ENCODE assay signal across 8 mouse cellular contexts in genomic region chr11:55459850-55460558, GRCm38 (mm10). TPM values are rescaled to one million over a fixed set of nuclear protein-coding genes. Genes with fewer than 3 reads are reported as not detected.
DNase-seq lines count a peak whose midpoint lies in the region; ATAC-seq lines count a peak whose summit lies in the region.

No protein-coding gene starts in this region.

- H3K4me3 ChIP-seq in megakaryocyte, embryonic 14.5 days (replicated peaks): peak overlapping the region; percentile 99
- H3K4me3 ChIP-seq in limb, embryonic 15.5 days: peak overlapping the region; percentile 61
- peak overlapping the region; percentile 70 for H3K4me3 ChIP-seq in stomach, embryonic 16.5 days (replicated peaks; ENCODE audit: low read length)

- DNase-seq in cerebellum, adult 11-12 months: peak; percentile 39
- no peak for DNase-seq in gastrocnemius, postnatal 4 days (ENCODE audit: low spot score in 2 of 2)
- no peak for DNase-seq in urinary bladder, postnatal 36 days (ENCODE audit: low spot score in 2 of 2)

- no peak overlapping the region for H3K27ac ChIP-seq in limb, embryonic 15.5 days
- H3K27ac ChIP-seq in stomach, embryonic 16.5 days (ENCODE audit: low read length): peak overlapping the region; percentile 92

- no peak for ATAC-seq in cerebellum, adult (ENCODE audit: insufficient number of reproducible peaks, low FRiP score, low TSS enrichment)
- no peak for ATAC-seq in megakaryocyte, adult 5-6 weeks (ENCODE audit: poor library complexity, severe bottlenecking)
- ATAC-seq in limb, embryonic 15.5 days (ENCODE audit: insufficient number of reproducible peaks, low FRiP score, low TSS enrichment, low read depth): no peak
- ATAC-seq in stomach, embryonic 16.5 days (ENCODE audit: insufficient read depth, low FRiP score): no peak

- no peaks in the 10 kb centered on the region for H3K9me3 ChIP-seq in megakaryocyte, embryonic 14.5 days
- no peaks in the 10 kb centered on the region for H3K9me3 ChIP-seq in limb, embryonic 15.5 days
- no peaks in the 10 kb centered on the region for H3K9me3 ChIP-seq in stomach, embryonic 16.5 days (replicated peaks; ENCODE audit: control insufficient read depth, low read length)

- 34% methylated on average over 3 of the region's 3 CpGs for WGBS in limb, embryonic 15.5 days
- 25% methylated on average over 3 of the region's 3 CpGs for WGBS in stomach, embryonic 16.5 days

- peak overlapping the region; percentile 64 for H3K9ac ChIP-seq in limb, embryonic 15.5 days
- peak overlapping the region; percentile 78 for H3K9ac ChIP-seq in stomach, embryonic 16.5 days (ENCODE audit: low read length)

- H3K27me3 ChIP-seq in megakaryocyte, embryonic 14.5 days (replicated peaks): no peaks in the 10 kb centered on the region
- H3K27me3 ChIP-seq in limb, embryonic 15.5 days: no peaks in the 10 kb centered on the region
- H3K27me3 ChIP-seq in stomach, embryonic 16.5 days (ENCODE audit: control insufficient read depth, insufficient read depth, low read length): no peaks in the 10 kb centered on the region

- peaks cover 64% of the 10 kb centered on the region for H3K4me1 ChIP-seq in megakaryocyte, embryonic 14.5 days
- H3K4me1 ChIP-seq in limb, embryonic 15.5 days: peaks cover 30% of the 10 kb centered on the region
- peaks cover 17% of the 10 kb centered on the region for H3K4me1 ChIP-seq in stomach, embryonic 16.5 days (ENCODE audit: control insufficient read depth, insufficient read depth, low read length)

- H3K4me2 ChIP-seq in limb, embryonic 15.5 days: peak overlapping the region; percentile 85
- peak overlapping the region; percentile 86 for H3K4me2 ChIP-seq in stomach, embryonic 16.5 days (ENCODE audit: low read depth, low read length)

- peaks cover 29% of the 10 kb centered on the region for H3K36me3 ChIP-seq in megakaryocyte, embryonic 14.5 days (replicated peaks; ENCODE audit: low read length)
- peaks cover 2% of the 10 kb centered on the region; the same call in 1 of the 2 replicates for H3K36me3 ChIP-seq in limb, embryonic 15.5 days
- H3K36me3 ChIP-seq in stomach, embryonic 16.5 days (ENCODE audit: control insufficient read depth, insufficient read depth, low read length): no peaks in the 10 kb centered on the region

RNA-seq across cellular contexts. Expression of gene Atox1, which starts 1.0 kb away (rescaled TPM):
- polyA plus RNA-seq in megakaryocyte, embryonic 14.5 days (2012; ENCODE audit: insufficient read depth, low replicate concordance): 110 and 126 TPM in 2 replicates
- 211 and 215 TPM in 2 replicates for total RNA-seq in megakaryocyte, adult 5-6 weeks (2015)
- total RNA-seq in megakaryocyte, adult 5-6 weeks (2017): 71.8 and 92.8 TPM in 2 replicates
- polyA plus RNA-seq in limb, embryonic 15.5 days (2015; fragmentation: Nextera tagmentation; extraction: Ambion mirVana): 448 and 491 TPM in 2 replicates
- polyA plus RNA-seq in stomach, embryonic 16.5 days (2015; fragmentation: Nextera tagmentation; extraction: Ambion mirVana): 421 and 424 TPM in 2 replicates
- 10 to 100 TPM; 87.6 to 95.6 TPM for total RNA-seq in gastrocnemius, postnatal 4 days (2021)

RNA-seq across cellular contexts. Expression of gene G3bp1, which starts 9.5 kb away (rescaled TPM):
- 12.3 and 44.5 TPM in 2 replicates for polyA plus RNA-seq in megakaryocyte, embryonic 14.5 days (2012; ENCODE audit: insufficient read depth, low replicate concordance)
- 29.4 and 30.7 TPM in 2 replicates for total RNA-seq in megakaryocyte, adult 5-6 weeks (2015)
- total RNA-seq in megakaryocyte, adult 5-6 weeks (2017): 47.8 and 50.6 TPM in 2 replicates
- 153 and 158 TPM in 2 replicates for polyA plus RNA-seq in limb, embryonic 15.5 days (2015; fragmentation: Nextera tagmentation; extraction: Ambion mirVana)
- 130 and 142 TPM in 2 replicates for polyA plus RNA-seq in stomach, embryonic 16.5 days (2015; fragmentation: Nextera tagmentation; extraction: Ambion mirVana)
- total RNA-seq in gastrocnemius, postnatal 4 days (2021): 10 to 100 TPM; 77.3 TPM

RNA-seq across cellular contexts. Expression of gene Sparc, which starts 37.0 kb away (rescaled TPM):
- 11.1 TPM in 1 of 2 replicates, not detected in the other for polyA plus RNA-seq in megakaryocyte, embryonic 14.5 days (2012; ENCODE audit: insufficient read depth, low replicate concordance)
- total RNA-seq in megakaryocyte, adult 5-6 weeks (2015): 0.71 and 1.2 TPM in 2 replicates
- total RNA-seq in megakaryocyte, adult 5-6 weeks (2017): 0.57 and 1.5 TPM in 2 replicates
- 3,190 and 4,050 TPM in 2 replicates for polyA plus RNA-seq in limb, embryonic 15.5 days (2015; fragmentation: Nextera tagmentation; extraction: Ambion mirVana)
- 2,158 and 2,387 TPM in 2 replicates for polyA plus RNA-seq in stomach, embryonic 16.5 days (2015; fragmentation: Nextera tagmentation; extraction: Ambion mirVana)
- total RNA-seq in gastrocnemius, postnatal 4 days (2021): 1,000 to 10,000 TPM; 2,207 to 2,385 TPM

Comparison
In these comparisons a context has a peak if more than half of its experiments do, and no peak if none do; other contexts are left out.
1. RNA of gene Sparc, which starts 37.0 kb away (polyA plus RNA-seq): 3,190 to 4,050 TPM in limb, embryonic 15.5 days and 2,158 to 2,387 TPM in stomach, embryonic 16.5 days; 11.1 TPM in megakaryocyte, embryonic 14.5 days; every median in the first group is over 100 times any median in the second.
2. Peak in every context shown above with its lines, with median percentiles within 50 percentile points of each other: H3K4me3 ChIP-seq.